Mouse (Mus musculus): ENCODE measurements around the gene 4933421I07Rik.

4933421I07Rik gene

DNA sequence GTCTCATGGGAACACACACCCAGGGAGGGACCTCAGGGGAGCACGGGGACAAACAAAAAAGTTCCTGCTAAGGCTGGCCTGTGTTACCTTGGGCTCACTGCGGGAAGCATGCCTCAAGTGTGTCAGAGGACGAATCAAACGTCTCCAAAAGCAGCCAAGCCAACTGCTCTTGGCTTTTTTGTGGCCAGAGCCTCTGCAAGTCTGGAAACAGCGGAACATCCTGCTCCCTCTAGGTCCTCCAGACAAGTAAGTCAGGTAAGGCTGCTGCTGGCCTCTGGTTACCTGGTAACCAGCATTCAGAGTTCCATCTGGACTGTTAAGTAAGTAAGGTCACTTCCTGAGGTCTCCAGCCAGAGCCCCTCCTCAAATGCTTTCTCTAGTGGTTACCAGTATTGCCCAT, at the start of gene 4933421I07Rik:
Gene 4933421I07Rik, minus strand, starts transcription at position 271 of the 400 bp plus-strand sequence.
- no peak for DNase-seq

DNA sequence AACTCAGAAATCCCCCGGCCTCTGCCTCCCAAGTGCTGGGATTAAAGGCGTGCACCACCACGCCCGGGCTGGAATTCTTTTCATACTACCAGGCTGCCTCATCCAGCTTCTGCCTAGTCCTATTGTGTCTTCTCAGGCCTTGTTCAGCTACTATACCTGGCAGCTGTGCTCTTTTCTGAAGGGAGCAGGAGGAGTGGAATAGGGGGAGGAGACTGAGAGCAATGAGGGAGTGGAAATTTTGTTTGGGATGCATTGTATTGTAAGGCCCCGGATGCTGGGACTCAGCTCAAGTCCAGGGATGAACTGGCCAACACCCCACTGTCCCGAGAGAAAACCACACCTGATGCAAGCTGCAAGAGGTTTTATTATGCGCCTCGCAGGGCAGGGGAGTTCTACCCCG, 49.4 kb upstream of the 4933421I07Rik start:
- DNase-seq = no peak

GRCm38 (mm10) chr7:42496202-42496601, 48.3 kb upstream of the 4933421I07Rik start:
- DNase-seq = no peak

GRCm38 (mm10) chr7:42490859-42491258, 42.9 kb upstream of the 4933421I07Rik start:
- DNase-seq = no peak

DNA sequence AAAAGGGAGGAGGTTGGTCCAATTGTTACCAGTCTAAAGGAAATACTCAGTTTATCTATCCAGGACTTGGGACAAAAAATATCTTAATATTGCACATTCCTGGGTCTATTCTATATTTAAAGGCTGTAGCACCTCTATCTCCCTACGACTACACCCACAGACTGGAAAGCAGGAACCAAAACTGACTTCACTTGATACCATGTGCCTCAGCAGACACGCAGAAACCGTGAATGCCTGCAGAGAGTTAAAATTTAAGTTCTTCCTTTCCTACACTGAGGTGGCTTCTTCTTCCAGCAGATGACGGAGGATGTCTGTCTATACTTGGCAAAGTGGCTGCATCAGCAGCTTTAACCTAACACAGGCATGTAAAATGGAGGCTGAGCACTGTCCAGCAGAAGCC, 42.4 kb upstream of the 4933421I07Rik start:
- DNase-seq = no peak

DNA sequence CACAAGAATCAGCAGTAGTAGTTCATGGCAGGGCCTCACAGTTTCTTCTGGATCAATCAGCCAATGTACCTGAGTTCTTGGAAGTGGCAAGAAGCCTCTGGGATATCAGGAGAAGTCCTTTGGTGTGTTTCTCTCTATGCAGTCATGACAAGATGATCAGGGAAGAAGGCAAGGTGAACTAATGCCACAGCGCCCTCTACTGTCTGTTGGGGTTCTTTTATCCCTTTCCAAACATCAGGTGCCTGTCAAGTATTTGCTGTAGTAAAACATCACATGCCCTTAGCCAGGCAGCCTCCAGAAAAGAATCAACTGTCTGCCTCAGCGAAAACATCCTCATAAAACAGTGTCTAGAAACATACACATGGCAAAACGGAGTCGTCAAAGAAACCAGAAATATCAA, 6.7 kb upstream of the 4933421I07Rik start:
- peak in 1 of 2 experiments; percentile 1 for DNase-seq

GRCm38 (mm10) chr7:42450618-42451017, 2.7 kb upstream of the 4933421I07Rik start:
- peak; percentile 1 to 4 for DNase-seq

DNA sequence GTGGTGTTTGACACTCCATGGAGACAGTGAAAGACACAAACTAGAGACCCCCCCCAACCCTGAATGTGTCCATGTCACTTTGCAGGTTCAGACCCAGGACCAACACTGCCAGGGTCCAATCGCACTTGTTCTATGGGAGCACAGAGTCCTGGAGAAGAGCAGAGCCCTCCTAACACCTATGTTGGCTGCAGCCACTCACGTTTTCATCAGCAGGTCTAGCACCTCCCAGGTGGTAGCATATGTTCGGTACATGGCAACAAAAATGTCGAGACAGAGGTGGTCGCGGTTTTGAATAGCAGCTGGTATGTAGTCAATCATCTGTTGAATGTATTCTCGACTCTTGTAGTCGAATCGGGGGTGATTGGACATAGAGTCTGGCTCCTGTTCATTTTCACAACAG, 568 bp downstream of the 4933421I07Rik start:
- DNase-seq = no peak

All from cerebellum, postnatal 10 days (tissue).